Mouse (Mus musculus) spleen, adult 2 months (tissue): ENCODE measurements around the gene Car2.

ENCODE experiments used
- CTCF ChIP-seq: fragments of 200-500 bp; IDR thresholded peaks from 2 replicates; pipeline ENCODE4 v1.5.1; 2011; ENCODE audit warnings: mild to moderate bottlenecking, inconsistent platforms; ENCODE audit not compliant: insufficient read depth, insufficient read length, insufficient replicate concordance; ENCODE audit errors: extremely low read depth
- POLR2A ChIP-seq: fragments of 200-500 bp; IDR thresholded peaks from 2 replicates; pipeline ENCODE4 v1.6.1; 2011; ENCODE audit warnings: low read depth, low read length, inconsistent platforms

DNA sequence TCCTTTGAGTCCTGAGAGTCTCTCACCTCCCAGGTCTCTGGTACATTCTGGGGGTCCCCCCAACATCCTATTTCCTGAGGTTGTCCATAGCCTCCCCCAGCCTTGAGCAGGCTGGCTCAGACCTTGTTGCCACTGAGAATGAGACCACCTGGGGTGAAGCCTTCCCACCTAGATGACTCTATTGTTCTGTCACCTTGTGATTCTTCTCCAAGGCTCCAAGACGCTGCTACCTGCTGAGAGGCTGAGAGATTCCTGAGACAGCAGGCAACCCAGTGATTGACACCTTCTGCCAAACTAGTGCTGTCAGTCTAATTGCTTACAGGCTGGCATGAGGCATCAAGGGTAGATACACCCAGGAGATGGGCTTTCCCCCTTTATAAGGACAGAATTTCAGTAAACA is 21.2 kb downstream of the Car2 start:
- TF ChIP-seq POLR2A: no peak
- TF ChIP-seq CTCF: no peak
